Mouse (Mus musculus) frontal cortex, postnatal 14 days (tissue): ENCODE results near the gene Olfr374.
"Not testable (repeated sequence)": the region's sequence is repeated elsewhere in the genome, so short reads cannot be mapped to it uniquely, and the experiment has no call there.

Experiments
- DNase-seq, 2 experiments: peaks; one replicate each; pipeline ENCODE4 v3.0.0; 2022; ENCODE audit warnings: low spot score in 2 of 2

The Olfr374 gene

DNA sequence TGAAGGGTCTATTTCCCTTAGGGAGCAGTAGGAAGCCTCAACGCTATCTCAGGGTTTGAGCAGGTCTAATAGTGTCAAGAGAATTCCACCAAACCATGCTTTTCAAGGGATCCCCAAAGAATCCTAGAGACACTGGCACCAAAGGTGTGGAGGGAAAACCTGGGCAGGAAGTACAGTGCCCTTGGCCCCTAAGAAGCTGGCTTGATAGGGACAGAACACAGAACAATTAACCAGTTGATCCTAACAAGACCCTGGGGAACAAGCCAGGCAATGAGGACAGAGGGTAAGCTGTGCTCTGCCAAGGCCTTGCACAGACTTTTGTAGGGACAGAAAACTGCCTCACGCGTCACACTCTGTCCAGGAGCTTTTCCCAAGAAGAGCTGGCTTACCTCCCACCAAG lies at the start of gene Olfr374:
Olfr374 (plus strand) TSS at position 301 of the 400 bp plus-strand sequence.
- DNase-seq, result no peak

DNA sequence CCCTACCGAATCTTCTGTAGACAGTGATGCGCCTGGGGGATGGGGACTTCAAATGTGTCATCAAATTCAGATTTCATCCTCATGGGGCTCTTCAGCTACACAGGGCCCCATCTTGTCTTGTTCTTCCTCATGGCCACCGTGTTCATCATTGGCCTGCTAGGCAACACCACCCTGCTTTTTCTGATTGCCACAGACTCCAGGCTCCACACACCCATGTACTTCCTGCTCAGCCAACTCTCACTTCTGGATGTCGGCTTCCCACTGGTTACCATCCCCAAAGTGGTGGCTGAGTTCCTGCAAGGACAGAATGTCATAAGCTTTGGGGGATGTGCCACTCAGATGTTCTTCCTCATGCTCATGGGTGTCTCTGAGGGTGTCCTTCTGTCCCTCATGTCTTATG lies 49.2 kb upstream of the Olfr374 start:
- not testable (repeated sequence) for DNase-seq

DNA sequence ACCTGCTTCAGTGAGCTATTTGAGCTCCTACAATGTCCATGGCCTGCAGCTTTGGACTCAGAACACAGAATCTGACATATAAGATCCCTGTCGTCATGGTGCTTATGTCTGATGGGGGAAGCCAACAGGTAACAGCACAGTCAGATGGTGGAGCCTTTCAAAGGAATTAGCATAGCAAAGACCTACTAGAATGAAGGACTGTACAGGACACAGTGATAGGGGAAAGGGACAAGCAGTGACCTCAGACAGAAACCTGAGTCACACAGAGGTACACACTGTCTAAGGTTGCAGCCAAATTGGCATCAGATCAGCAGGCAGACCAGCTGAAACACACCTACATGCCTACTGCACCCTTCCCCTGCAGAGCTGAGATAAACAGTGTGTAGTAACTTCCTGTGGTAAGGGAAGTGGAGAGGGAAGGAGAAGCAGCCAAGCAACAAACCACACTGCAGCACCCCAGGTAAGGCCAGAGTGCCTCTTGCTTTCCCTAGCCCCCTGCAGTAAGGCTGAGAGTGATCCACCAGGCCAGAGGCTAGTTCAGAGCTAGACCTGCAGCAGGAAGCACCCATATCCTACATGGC lies 39.9 kb upstream of the Olfr374 start:
- DNase-seq, result not testable (repeated sequence)

DNA sequence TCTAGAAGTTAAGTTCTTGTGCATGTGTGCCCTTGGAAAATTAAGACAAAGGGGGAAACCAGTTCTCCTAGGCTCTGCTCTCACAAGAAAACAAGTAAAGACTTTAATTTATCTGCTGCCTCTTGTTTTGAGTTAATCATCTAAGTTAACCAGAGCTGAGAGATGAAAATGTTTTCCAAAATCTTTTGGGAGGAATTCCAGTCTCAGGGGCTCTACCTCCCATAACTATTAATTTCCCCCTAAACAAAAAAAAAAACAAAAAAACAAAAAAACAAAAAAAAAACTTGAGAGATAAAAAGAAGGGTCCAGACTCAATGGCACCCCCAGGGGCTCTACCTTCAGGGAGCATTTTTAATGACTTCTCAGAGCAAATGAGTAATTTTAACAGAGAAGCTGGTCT lies 24.0 kb upstream of the Olfr374 start, which contains the start of gene Olfr373:
Olfr373 (plus strand) TSS at position 301 of the 400 bp plus-strand sequence.
- not testable (repeated sequence) for DNase-seq

DNA sequence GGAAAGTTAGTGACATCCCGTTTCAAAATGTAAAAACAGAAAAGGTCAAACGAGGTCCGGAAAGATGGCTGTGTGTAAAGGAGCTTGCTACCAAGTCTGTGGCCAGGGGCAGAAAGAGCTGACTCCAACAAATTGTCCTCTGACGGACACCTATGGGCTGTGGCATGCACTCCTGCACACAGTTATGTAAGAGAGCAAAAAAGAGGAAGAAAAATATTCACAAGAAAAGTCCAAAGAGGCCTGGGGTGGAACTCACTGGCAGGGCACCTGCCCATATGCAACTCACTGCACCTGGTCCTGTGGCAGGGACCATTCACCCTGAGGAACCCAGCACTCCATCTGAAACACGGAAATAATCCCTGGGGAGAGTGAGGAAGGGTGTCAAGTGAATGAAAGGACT lies 22.1 kb upstream of the Olfr374 start:
- DNase-seq, result no peak

DNA sequence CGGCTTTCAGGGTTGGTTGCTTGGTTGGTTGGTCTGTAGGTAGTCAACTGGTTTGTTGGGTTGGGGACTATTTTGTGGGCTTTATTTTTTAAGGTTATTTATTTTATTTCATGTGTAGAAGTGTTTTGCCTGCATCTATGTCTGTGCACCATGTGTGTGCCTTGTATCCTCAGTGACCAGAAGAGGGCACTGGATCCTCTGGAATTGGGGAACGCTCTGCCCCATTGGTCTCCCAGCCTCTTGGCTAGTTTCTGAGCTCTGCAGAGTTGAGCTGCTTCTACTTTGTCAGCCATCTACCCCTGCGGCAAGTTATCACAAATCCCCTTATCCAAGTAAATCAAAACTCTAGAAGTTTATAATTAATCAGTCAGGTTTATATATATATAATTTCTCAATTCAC lies 19.2 kb upstream of the Olfr374 start:
- not testable (repeated sequence) for DNase-seq

DNA sequence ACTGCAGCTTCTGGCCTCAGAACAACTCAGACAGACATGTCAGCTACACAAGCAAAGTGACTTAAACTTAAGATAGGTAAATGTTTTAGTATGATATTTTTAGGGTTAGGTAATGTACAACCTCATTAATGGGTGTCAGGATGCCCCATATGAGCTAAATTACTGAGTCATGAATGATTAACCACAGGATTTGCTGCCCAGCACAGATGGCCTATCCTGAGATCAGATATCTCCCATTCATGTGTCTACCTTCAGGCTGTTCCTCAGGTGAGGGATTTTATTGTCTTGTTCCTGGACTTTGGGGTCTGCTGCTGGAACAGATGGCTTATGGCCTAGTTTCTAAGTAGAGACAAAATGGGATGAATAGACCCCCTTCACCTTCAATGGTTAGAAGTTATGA lies 10.1 kb upstream of the Olfr374 start:
- not testable (repeated sequence) for DNase-seq

DNA sequence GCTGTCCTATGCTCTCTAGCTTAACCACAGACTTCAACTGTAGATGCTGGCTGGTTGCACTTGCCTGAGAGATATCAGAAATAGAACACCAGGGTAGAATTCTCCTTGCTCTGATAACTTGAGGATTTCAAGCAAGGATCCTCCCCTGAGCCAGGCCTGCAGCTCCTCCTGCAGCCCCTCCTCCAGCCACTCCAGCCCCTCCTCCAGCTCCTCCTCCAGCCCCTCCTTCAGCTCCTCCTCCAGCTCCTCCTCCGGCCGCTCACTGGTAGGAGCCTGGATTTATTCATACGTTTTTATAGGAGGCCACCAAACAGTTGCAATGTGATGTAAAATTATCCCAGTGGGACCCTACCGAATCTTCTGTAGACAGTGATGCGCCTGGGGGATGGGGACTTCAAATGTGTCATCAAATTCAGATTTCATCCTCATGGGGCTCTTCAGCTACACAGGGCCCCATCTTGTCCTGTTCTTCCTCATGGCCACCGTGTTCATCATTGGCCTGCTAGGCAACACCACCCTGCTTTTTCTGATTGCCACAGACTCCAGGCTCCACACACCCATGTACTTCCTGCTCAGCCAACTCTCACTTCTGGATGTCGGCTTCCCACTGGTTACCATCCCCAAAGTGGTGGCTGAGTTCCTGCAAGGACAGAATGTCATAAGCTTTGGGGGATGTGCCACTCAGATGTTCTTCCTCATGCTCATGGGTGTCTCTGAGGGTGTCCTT lies 7.3 kb upstream of the Olfr374 start:
- peak in 1 of 2 experiments; percentile 3 for DNase-seq

DNA sequence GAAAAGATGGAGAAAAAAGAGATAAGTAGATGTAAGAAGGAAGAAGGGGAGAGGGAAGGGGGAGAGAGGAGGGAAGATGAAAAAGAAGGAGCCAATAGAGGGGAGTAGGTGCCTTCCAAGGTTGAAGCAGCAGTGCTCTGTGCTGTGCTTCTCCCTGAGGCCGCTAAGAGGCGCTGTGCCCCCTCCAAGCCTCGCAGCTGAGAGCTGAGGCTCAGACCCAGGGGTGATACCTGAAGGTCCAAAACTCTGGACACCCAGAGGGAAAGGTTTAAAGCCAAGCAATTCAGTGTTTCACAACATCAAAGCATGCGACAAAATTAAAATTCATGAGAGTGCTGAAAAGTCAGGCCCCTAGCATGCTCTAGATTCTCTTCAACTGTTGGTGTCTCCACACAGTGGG lies 1.7 kb upstream of the Olfr374 start:
- DNase-seq, result no peak

DNA sequence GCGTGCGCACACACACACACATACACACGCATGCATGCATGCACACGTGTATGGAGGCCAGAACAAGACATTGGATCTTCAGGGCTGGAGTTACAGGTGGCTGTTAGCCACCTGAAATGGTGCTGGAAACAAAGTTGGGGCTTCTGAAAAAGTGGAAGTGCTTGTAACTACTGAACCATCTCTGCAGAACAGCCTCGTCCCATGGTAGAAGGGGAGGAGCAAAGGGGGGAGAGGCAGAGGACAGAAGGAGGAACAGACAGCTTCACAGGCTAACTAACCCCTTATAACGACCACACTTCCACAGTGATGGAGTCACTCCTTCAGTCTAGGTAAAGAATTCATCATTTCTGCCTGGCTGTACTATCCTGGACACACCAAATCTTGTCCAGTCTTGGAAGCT lies 4.0 kb downstream of the Olfr374 start:
- DNase-seq, result no peak

DNA sequence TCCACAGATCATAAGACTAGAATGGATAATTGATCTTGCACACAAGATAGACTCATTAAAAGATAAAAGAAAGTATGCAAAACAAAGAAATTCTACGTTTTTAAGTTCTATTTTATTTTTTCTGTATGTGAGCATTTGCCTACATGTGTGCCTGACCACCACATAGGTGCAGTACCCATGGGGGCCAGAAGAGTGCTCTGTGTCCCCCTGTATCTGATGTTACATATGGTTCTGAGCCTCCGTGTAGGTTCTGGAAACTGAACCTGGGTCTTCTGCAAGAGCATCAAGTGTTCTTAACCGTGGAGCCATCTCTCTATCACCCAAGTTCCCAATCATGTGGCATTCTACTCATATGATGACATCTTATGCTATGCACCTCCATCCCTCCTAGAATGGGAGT lies 5.6 kb downstream of the Olfr374 start:
- no peak for DNase-seq

DNA sequence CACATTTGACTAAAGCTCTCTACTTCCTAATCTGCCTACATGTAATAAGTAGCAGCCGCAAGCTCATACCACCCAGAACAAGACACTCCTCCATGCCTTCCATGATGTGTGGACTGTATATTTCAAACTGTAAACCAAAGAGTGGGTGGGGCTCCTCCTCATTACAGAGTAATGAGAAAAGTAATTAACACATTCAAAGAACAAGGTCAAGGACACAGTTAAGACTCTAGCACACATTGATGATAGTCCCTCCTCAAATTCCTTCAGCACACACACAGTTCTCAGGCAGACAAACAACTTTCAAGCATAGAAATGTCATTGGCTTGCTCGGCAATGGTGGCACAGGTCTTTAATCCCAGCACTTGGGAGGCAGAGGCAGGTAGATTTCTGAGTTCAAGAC lies 8.4 kb downstream of the Olfr374 start:
- no peak for DNase-seq

DNA sequence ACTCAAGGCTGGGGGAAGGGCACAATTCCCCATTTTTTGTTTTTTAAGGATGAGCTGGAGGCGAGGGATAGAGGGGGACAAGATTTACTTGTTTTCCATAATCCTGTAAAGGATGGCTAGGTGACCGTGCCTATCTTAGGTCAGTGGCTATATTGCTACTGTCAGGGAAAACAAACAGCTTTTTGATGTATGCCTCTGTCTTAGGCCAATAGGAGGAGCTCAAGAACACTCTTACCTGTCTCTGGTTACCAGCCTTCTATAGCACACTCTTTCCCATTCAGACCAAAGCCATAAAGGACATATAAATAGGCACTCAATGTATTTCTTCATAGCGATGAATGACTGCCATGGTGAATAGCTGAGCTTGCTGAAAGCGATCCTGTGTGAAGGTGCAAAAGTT lies 11.8 kb downstream of the Olfr374 start:
- no peak for DNase-seq

DNA sequence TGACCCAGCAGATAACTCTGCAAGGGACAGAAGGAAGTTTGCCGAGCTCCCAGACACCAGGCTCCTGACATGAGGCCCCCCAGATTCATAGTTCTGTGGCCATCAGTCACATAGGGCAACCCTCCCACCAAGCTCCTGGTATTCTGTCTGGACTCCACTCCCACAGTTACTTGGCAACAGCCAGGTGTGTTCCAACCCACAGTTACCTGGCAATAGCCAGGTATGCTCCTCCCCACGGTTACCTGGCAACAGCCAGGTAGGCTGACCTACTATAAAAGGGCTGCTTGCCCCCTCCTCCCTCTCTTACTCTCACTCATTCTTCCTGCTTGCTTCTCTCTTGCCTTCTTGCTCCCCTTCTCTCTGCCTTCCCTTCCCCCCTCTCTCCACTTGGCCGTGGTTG lies 14.6 kb downstream of the Olfr374 start:
- not testable (repeated sequence) for DNase-seq

DNA sequence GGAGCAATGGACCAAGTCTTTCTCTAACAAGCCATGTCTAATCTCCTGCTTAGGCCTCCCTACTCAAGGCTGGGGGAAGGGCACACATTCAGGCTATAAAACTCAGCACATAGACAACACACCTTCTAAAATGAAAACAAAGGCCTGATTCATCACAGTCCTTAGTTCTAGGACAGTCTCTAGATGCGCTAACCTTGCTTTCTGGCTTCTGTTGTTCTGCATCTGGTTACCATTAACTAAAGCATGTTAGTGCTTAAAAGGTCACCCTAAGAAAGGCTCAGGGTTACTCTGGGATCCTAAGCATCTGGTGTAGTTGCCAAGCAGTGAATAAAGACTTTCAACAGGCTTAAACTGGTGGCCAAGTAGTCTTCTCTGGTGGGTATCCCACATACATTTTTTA lies 15.2 kb downstream of the Olfr374 start:
- no peak for DNase-seq

DNA sequence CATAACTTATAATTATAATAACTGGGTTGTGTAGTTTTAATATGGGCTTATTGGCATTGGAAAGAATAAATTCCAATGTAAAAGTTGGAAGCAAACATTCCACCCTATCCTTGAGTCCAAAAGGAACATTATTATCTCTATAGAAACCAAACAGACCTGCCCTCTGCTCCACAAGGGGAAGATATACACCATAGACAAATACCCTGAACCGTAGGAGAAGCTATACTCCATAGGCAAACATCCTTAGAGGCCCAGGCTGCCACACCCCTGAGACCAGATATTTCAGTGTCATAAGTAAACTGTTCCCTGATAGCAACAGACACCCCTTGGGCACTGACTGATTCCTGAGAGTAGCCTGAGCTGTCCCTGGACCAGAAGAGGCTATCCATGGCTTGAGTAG lies 21.0 kb downstream of the Olfr374 start:
- DNase-seq, result no peak

DNA sequence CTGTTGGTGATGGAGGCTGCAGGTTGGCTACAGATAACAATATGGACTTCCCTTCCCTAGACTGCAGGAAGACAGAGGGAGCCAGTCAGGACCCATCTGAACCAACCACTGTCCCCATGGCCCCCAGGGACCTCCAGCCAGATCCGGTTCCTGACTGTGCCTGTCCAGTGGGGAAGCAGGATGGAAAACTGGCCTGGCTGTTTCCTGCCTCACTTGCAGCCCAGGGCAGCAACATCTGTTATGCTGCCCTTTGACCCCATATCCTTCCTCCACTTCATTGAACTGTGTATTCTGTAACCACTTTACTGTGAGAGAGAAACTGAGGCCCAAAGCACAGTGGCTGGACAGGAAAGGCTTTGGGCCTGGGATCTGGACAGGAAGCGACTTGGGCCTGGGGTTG lies 24.4 kb downstream of the Olfr374 start:
- no peak for DNase-seq

DNA sequence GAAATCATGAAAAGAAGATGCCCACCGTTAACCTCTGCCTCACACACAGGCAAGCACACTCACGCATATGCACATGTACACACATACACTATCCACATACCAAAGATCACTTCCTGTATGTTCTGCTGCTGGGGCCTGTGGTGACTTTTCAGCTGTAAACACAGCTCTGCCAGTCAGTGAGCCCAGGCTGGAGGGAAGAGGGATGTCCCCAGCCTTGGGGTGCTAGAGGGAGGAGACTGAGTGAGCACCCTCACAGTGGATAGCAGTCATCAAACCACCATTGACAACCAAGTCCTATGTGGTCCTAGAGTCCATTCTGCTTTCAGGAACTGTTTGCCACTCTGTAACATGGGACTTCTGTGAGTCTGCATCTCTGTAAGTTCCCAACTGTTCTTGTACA lies 25.1 kb downstream of the Olfr374 start:
- no peak for DNase-seq

DNA sequence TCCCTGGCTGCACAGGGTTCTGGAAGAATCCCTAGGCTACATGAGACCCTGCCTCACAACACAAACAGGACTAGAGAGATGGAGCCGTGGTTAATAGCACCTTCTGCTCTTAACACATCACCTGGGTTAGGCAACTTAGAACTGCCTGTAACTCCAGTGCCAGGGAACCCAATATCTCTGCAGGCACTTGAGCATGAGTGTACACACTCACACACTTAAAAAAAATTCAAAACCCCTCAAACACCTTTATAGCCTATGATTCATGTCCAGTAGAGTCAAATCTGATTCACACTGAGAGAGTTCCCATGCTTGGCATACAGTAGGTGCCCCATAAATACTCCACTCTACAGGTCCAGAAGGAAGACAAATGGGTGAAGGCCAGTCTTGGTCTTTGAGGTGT lies 25.6 kb downstream of the Olfr374 start:
- no peak for DNase-seq

DNA sequence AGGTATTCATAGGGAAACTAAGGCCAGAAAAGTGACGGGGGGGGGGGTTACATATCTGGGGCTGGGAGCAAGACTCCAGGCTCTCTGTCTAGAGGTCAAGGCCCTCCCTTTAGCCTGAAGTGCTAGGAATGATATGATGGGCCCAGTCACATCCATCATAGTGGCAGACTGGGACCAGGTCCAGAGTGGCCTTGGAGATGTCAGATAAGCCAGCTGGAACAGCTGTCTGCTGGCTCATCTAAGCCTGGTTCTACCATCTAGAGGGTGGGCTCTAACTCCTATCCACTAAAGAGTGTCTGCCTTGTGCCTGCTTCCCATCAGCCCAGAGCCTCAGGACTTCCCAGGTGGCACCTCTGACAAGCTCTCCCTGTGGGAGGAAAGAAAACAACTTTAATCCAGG lies 26.1 kb downstream of the Olfr374 start:
- no peak for DNase-seq

DNA sequence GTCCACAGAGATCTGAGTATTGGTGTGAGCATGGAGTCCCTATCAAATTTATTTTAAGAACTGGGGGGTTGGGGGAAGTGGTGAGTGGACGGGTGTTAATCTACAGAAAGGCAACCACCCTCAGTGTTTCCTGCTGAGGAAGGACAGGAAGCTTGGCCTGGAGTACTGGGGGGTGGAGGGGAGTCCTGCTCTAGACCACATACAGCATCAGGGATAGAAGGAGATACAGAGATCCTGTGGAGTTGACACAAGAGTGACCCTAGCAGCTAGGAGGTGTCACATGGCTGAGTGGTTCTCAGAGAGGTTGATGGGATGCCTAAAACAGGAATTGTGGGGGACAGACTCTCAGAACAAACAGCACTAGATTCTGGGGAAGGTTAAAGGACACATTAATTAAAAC lies 26.7 kb downstream of the Olfr374 start:
- DNase-seq, result no peak

DNA sequence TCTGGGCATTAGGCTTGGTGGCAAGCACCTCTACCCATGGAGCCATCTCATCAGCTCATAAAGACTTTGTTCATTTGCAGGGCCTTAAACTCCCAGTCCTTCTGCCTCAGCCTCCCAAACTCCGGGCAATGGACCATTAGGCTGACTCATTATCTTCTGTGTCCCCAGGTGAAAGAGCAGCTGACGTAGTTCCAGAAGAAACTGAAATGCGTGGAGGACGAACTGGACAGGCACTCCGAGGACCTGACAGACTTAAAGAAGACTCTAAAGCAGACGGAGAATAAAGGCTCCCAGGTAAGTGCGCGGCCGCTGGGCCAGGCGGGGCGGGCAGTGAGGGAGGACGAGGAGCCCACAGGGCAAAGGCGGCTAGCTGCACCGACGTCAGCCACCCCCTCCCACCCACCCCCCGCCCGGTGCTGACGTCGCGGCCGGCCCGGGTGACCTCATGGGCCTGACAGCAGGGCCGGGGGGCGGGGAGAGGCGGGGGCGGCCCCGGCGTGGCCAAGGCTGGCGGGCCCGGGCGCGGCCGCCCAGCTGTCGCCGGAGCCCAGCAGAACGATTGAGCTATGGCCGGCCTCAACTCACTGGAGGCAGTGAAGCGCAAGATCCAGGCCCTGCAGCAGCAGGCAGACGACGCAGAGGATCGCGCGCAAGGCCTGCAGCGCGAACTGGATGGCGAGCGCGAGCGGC lies 28.1 kb downstream of the Olfr374 start, which contains the start of gene Tpm4:
Tpm4 (plus strand) TSS at position 220 of the 690 bp plus-strand sequence.
- peak in 1 of 2 experiments; percentile 16 for DNase-seq
